Mouse (Mus musculus): ENCODE measurements around the gene Ifitm5.

Ifitm5 gene

GRCm38 (mm10) chr7:140962733-140963132 is 12.6 kb upstream of the Ifitm5 start:
- DNase-seq (ENCODE audit: low read depth, low spot score): no peak

GRCm38 (mm10) chr7:140961416-140961815 is 11.3 kb upstream of the Ifitm5 start:
- no peak for DNase-seq (ENCODE audit: low read depth, low spot score)

- no peak for DNase-seq (ENCODE audit: low read depth, low spot score)
Measured at GRCm38 (mm10) chr7:140960026-140960425, 9.9 kb upstream of the Ifitm5 start.

GRCm38 (mm10) chr7:140959181-140959901 is 9.2 kb upstream of the Ifitm5 start:
- DNase-seq (ENCODE audit: low read depth, low spot score): peak; percentile 68

GRCm38 (mm10) chr7:140956556-140956869 is 6.4 kb upstream of the Ifitm5 start:
- DNase-seq (ENCODE audit: low read depth, low spot score): no peak

- DNase-seq (ENCODE audit: low read depth, low spot score): no peak
Measured at GRCm38 (mm10) chr7:140955758-140956555, 5.9 kb upstream of the Ifitm5 start, which contains the start of the genes Gm45717 and Ifitm2. TSS of gene Gm45717 (minus strand) at chr7:140955937. TSS of gene Ifitm2 (minus strand) at chr7:140955987.

- DNase-seq (ENCODE audit: low read depth, low spot score): peak; percentile 44
Measured at GRCm38 (mm10) chr7:140955342-140955741, 5.3 kb upstream of the Ifitm5 start.

- DNase-seq (ENCODE audit: low read depth, low spot score): no peak
Measured at GRCm38 (mm10) chr7:140954733-140955071, 4.6 kb upstream of the Ifitm5 start.

GRCm38 (mm10) chr7:140953800-140954732 is 4.0 kb upstream of the Ifitm5 start:
- no peak for DNase-seq (ENCODE audit: low read depth, low spot score)

GRCm38 (mm10) chr7:140953133-140953532 is 3.0 kb upstream of the Ifitm5 start:
- DNase-seq (ENCODE audit: low read depth, low spot score): no peak

- DNase-seq (ENCODE audit: low read depth, low spot score): no peak
Measured at GRCm38 (mm10) chr7:140952441-140952840, 2.4 kb upstream of the Ifitm5 start.

- no peak for DNase-seq (ENCODE audit: low read depth, low spot score)
Measured at GRCm38 (mm10) chr7:140951765-140952164, 1.7 kb upstream of the Ifitm5 start.

- DNase-seq (ENCODE audit: low read depth, low spot score): no peak
Measured at GRCm38 (mm10) chr7:140951051-140951450, 960 bp upstream of the Ifitm5 start.

GRCm38 (mm10) chr7:140949255-140949654 is 836 bp downstream of the Ifitm5 start:
- DNase-seq (ENCODE audit: low read depth, low spot score): no peak

- no peak for DNase-seq (ENCODE audit: low read depth, low spot score)
Measured at GRCm38 (mm10) chr7:140948161-140948560, 1.9 kb downstream of the Ifitm5 start.

GRCm38 (mm10) chr7:140946980-140947379 is 3.1 kb downstream of the Ifitm5 start:
- peak; percentile 66 for DNase-seq (ENCODE audit: low read depth, low spot score)

GRCm38 (mm10) chr7:140946311-140946710 is 3.8 kb downstream of the Ifitm5 start:
- no peak for DNase-seq (ENCODE audit: low read depth, low spot score)

GRCm38 (mm10) chr7:140945247-140945646 is 4.8 kb downstream of the Ifitm5 start:
- DNase-seq (ENCODE audit: low read depth, low spot score): no peak

GRCm38 (mm10) chr7:140944236-140944635 is 5.9 kb downstream of the Ifitm5 start:
- DNase-seq (ENCODE audit: low read depth, low spot score): no peak

- no peak for DNase-seq (ENCODE audit: low read depth, low spot score)
Measured at GRCm38 (mm10) chr7:140943356-140943755, 6.7 kb downstream of the Ifitm5 start.

GRCm38 (mm10) chr7:140942811-140943210 is 7.3 kb downstream of the Ifitm5 start:
- DNase-seq (ENCODE audit: low read depth, low spot score): no peak

GRCm38 (mm10) chr7:140942341-140942740 is 7.8 kb downstream of the Ifitm5 start:
- DNase-seq (ENCODE audit: low read depth, low spot score): no peak
